Mouse (Mus musculus) kidney, postnatal 10 days (tissue): Measurements from ENCODE around the gene 5031439G07Rik.

Experiments
- DNase-seq: peaks from one replicate; pipeline ENCODE4 v3.0.0; 2021; ENCODE audit warnings: mixed read lengths

Gene 5031439G07Rik

DNA sequence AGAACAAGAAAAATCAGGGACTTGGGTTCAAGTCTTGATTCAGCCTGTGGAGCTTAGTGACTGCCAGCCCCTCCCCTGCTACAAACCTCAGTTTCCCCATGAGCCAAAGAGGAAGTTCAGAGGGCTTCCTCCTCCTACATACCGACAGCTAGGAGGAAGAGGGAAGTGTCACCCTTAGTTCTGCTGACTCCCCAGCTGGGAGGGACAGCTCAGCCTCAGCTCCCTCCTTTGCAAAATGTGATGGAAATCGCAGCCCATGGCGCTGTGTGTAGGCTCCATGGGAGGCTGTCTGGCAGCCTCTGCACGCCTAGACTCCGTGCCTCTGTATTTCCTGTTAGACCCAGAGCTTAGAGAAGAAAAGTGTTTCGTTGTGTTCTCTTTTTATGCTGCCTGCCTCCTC lies 6.1 kb upstream of the 5031439G07Rik start:
- no peak for DNase-seq

DNA sequence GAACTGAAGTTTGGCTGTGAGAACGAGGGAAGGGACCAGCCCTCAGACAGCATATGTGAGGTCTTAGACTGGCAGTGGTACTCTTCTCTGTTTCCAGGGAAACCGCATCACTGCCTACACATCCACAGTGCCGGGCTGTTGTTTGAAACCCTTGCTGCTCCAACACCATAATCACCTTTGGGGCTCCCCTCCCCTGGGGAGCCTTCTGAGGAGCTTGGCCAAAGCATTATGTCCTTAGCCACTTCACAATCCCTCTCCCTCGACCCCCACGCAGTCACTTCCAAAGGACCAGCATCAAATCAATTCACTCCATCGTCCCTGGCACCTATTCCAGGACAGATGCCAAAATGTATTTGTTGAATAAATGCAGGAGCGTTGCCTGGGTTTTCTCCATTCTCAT lies 1.4 kb upstream of the 5031439G07Rik start:
- no peak for DNase-seq

DNA sequence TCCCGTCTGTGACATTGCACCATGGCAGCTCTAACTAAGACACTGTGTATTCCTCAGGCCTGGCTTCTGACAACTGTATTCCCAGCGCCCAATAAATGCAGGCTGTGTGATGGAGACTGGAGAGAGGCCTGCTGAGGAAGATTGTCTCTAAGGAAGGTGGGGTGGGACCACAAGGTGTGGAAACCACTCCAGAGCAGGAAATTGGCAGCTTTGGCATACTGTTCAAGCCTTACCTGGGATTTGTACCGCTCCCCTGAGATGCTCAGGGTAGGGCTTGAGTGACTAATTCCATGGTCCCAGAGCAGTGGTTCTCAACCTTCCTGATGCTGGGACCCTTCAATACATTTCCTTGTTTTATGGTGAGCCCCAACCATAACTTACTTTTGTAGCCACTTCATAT lies 747 bp upstream of the 5031439G07Rik start:
- no peak for DNase-seq

DNA sequence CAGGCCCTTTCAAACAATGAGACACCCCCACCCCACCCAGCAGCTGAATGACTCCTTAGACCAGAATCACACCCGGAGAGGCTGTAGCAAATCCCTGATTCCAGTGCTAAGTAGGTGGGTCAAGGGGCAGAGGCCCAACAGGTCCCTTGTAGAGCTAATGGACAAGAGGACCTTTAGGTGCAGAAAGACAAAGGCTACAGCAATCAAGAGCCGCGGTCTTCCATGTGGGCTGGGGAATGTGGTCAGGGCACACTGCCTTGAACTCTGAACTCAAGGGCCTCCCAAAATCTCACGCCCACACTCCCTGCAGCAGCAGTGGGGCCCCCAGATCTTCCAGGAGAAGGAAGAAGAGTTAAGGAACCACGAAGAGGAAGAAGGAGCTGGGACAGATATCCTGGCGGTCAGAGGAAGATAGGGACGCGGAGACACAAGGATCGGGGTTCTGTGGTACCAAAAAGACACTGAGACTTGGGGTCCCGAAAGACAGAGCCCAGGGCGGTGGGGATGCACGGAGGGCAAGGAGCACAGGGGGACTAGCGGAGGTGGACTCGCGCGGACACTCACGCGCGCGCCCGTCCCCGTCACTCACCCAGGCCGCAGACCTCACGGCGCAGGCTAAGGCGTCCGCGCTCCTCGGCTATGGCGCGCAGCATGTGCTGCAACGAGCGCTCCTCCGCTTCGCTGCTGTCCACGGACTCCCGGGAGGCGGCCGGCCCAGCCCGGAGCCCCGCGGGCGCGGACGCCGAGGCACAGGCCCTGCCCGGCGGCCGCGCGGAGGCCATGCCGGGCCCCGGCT lies 1.1 kb downstream of the 5031439G07Rik start:
- peak; percentile 67 for DNase-seq

DNA sequence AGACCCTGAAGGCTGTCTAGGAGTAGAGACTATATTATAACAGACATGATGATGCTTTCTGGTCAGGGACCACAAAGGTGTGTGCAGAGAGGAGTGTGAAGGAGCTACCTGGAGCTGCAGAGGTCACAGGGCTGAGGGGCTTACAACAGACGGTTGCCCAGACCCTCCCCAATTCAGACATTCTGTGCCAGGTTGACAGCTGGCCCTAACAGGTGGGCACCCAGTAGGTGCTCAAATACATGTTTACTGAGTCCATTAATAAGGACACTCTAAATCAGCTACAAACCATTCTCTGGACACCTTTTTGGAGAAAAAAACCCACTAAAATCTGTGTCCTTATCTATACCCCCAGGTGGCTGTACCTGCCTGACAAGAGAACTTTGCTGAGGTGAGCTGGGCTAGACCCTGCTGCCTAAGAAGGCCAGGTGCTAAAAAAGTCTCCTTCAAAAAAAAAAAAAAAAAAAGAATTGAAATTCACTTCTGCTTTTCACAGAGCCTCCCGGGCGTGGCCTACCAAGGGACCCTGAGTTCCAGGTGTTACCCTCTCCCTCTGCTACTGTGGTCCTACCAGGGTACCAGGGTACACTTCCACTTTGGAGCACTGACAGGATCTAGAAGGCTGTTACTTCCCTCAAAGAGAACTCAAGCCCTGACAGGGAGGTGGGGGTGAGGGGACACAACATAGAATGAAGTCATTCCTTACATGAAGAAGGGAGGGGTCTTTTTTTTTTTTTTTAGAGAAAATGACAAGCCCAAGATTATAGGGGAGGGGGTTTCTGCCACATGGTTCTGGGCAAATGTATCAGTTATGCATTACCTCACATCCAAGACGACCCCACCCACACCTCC lies 2.0 kb downstream of the 5031439G07Rik start:
- no peak for DNase-seq

DNA sequence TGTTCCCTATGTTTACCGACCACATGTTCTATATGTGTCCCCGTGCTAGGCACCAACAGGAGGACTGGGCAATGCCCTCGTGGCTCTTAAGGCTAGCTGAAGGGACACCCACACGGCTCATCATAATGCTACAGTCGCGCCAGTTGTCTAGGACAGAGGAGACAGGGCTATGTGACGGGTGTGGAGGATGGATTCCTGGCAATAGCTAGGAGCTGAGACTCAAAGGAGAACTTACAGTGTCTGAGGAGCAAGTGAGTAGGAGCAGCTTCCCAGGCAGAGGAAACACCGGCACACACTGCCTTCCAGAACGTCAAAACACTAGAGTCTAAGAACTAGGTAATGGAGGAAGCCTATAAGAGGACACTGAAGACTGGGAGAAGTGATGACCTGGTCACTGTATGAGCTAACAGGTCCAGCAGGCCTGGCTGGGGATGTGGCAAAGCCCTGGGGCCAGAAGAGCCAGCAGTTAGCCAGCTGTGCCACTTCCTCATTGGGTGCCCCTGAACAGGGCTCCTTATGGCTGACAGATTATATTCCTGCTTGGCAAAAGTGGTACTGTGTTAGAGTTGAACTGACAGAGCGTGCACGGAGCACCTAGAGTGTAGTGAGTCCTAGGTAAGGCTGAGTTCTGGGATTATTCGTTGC lies 2.7 kb downstream of the 5031439G07Rik start:
- no peak for DNase-seq

DNA sequence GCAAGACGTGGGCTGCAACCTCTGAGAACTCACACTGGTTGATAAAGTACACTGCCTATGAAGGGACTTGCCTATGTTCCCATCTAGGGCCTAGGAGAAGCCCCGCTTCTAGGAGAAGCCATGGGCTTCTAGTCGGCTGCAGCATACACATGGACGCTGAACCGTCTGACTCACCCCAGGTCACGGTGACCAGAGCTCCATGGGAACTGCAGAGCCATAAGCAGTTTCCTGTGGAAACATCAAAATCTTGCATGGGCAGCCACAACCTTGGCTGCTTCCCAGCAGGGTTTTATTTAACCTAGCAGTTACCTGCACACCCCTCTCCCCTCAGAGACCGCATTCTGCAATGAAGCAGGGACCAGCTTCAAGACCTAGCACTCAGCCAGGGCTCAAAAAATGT lies 4.6 kb downstream of the 5031439G07Rik start:
- DNase-seq, result no peak

DNA sequence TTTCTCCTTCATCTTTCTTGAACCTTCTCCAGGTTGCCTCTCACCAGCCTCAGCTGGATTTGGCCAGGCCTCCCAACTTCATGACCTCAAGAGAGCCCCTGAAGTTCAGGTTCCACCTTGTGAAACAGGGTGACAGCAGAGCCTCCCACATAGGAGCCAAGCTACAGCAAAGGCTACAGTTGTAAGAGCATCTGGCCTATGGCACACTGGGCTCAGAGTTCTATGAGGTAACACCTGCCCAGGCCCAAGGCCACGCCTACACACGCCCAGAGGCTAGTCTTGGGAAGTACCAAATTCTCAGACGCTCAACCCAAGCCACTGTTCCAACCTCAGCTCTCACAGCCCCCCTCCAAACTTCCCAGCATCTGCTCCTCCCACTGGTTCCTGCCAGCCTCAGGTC lies 5.5 kb downstream of the 5031439G07Rik start:
- no peak for DNase-seq

DNA sequence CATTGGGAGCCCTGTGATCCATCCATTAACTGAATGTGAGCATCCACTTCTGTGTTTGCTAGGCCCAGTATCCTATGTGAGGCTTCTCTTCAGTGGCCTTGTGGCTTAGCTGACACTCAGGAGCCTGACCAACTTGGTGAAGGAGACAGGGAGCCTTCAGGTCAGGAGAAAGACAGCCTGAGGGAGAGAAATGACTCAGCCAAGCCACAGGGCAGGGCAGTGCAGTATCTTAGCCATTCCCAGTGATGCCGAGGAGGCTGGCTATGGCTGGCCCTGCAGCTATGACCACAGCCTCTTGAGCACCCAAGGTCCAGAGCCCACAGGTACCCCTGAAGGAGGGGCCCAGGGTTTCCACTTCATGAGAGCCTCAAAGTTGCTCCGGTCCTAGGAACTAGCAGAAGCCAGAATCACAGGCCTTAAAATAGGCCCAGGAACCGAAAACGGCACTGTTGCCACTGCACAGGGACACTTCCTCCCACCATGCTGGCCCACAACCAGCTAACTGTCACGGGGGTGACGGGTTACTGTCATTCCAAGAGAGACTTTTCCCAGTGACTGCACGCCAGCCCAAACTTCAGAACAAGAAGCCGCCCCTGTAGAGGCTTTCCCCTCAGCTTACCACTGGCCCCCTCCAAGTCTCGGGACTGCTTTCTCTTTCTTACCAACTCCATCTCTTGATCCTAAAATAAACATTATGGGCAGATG lies 6.6 kb downstream of the 5031439G07Rik start:
- no peak for DNase-seq

DNA sequence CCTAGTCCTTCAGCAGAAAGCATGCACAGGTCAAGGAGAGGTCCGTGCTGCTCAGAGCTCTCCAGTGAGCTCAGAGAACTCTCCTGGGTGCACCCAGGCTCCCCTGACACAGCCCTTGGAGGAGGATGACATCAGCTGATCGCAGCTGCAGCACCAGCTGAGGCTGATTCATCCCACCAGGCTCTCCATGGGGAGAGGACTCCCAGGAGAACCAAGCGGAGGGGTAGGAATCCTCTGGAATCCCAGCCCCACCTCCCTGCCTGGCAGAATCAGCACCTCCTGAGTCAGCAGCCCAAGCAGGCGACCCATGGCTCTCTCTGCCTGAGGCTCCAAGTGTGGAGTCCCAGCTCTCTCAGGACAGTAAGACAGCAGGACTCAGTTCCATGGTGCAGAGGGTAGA lies 12.6 kb downstream of the 5031439G07Rik start:
- DNase-seq, result peak; percentile 40

DNA sequence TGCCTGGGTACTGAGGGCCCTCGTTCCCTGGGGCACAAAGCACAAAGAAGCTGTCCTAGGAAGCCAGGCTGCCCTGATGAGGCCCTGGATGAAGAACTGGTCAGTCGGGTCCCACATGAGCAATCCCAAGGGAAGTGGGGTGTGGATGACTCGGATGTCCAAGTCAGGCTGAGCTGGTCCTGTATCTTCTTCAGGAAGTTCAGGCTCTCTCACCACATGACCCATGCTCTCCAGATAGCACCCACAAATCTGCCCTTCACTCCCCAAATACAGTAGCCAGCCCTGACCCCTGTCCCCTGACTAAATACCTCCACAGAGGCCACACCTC lies 14.8 kb downstream of the 5031439G07Rik start:
- DNase-seq, result no peak

DNA sequence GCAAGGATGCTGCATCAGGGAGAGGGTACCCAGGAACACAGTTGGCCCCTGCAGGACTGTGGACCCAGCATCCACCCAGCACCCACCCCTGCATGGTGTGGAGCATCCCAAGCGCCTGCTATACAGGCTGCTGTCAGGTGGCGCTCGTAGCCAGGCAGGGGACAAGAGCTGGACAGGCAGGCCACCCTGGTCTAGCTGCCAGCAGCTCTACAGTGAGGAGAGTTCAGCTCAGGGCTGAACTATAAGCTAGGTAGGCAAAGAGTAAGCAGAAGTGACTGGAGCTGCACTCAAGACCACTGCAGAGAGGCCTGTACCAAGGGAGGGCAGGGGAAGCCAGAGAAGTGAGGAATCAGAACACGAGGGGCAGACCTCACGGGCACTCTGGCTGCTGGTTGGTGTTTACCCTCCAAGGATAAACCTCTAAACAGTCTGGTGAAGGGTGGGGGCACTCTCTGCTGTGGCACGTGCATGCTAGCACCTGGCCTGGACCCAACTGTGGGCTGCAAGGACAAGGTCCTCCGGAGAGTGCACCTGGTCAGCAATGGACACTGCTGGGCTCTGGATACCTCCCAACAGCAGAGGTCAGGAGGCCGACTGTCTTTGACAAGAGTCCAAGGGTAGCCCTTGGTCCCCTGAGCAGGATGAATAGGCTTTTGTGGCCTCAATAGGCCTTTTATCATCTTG lies 15.3 kb downstream of the 5031439G07Rik start:
- DNase-seq, result peak; percentile 73

DNA sequence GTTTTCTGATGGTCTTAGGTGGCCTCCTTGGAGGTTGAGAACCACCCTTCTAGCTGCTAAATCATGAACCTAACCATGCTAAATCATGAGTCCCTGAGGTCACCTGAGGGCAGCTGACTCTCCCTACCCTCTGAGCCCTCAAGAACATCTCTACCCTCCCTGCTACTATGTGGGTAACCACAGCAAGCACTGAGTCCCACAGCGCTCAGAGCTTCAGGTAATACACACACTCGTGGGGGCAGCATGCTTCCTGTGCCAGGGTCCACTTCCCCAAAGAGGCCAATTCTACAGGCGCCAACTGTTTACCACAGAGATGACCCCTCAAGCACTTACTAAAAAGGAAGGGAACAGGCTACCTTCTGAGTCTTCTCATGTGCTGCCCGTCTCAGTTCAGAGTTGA lies 19.8 kb downstream of the 5031439G07Rik start:
- DNase-seq, result no peak

DNA sequence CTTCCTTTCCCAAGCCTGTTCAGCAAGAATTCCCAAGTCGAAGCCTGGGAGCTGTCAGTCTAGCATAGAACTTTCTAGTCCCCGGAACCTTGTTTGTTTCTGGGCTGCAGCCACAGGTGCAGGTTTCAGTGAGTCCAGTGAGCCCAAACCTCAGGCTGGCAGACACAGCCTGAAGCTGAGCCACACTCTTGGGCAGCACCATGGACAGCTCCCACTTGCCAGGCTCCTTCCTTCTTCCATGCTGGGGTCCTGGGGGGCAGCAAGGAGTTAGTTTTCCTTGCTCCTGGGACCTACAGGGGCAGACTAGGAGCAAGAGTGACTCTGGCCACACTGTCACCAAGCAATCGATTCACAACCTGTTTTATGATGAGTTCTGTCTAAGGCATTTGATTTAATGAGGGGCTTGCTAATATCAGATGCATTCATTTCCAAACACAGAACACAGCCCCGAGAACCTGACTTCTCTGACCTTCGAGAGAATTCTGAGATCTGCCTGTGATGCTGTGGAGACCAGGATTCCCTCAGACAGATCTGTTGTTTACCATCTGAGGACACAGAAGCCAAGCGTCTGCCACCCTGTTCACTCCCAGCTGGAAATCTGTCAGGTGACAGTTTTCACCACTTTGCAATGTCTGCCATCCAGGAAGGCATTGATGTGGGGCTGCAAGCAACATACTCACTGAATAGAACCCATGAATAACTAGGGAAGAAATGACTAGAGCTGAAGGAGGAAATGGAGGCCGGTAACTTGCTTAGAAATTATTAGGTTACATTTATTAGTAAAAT lies 22.6 kb downstream of the 5031439G07Rik start:
- DNase-seq, result peak; percentile 84

DNA sequence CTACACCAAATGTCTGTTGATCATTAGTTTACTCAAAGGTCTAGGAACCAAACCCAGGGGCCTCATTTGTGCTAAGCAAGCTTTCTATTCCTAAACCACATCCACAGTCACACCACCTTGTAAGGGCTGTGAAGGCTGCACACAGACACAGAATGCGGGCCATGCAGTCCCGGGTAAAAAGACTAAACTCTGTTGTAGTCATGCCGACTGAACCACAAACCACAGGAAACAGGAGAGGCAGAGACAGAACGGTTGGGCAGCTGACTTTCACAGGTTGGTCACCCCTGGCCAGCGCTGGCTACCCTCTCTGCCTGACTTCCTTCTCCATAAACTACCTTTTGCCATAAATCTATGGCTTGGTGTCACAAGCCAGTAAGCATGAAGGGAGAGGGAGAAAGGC lies 23.6 kb downstream of the 5031439G07Rik start:
- DNase-seq, result no peak

DNA sequence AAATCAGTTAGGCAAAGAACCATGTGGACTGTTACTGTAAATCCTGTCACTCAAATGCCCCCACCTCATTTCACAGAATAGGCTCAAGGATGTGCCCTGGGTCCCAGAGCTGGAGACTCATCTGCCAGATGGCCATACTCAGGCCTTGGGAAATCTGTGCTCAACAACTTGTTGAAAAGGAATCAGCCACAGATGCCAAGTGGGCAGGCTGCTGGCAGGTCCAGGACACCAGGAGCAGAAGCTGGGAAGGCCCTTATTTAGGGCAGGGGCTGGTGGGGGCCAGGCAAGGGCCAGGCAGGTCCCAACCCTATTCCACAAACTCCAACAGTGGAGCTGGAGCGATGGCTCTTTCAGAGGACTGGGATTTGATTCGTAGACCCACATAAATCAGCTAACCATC lies 25.8 kb downstream of the 5031439G07Rik start:
- DNase-seq, result no peak

DNA sequence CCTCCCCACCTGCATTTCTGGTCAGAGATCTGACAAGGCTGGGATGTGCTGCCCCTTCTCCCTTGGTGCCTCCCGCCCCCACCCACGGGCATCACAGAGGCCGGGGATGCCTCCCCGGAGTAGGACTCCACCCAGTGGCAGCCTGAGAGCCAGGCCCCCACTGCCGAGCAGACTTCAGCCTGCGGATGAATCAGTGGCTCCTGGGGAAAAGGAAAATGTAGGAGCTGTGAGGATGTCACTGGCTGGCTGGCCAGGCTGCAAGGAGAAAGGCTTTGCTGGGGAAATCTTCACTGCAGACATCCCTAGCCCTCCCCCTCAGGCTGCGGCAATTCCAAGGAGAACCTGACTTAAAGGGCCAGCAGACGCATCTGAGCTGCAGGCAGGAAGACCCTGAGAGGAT lies 27.7 kb downstream of the 5031439G07Rik start:
- DNase-seq, result no peak

DNA sequence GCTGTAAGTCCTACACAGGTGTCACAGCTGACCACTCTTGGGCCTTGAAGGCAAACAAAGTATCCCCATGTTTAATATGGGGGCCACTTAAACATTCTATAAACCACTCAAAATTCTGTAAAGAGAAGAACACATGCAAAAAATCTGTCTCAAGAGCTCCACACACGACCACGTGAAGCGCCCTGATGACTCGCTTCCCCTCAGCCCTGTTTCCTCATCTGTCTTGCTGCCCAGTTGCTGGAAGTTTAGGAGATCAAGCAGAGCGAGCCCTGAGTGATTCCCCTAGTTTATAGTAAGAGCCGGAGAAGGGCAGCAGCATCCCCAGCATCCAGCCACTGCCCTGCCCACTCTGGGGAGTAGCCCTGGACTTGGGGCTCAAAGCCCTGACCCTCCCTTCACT lies 28.5 kb downstream of the 5031439G07Rik start:
- DNase-seq, result no peak

DNA sequence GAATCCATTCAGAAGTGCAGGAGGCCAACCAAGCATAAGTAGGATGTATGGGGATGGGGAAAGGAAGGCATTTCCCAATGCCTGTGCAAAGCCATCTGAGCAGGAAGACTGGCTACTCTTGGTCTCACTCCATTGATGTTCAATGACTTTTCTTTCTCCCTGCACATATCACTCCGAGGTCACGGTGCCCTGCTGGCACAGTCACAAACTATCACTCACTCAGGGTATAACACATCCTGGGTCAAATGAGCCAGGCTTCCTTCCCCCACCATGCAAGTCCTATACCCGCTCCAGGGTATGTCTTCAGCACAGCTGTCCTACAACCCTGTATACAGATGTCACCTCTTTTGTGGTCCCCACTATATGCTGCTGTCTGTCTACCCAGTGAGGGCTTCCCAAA lies 30.0 kb downstream of the 5031439G07Rik start:
- DNase-seq, result no peak

DNA sequence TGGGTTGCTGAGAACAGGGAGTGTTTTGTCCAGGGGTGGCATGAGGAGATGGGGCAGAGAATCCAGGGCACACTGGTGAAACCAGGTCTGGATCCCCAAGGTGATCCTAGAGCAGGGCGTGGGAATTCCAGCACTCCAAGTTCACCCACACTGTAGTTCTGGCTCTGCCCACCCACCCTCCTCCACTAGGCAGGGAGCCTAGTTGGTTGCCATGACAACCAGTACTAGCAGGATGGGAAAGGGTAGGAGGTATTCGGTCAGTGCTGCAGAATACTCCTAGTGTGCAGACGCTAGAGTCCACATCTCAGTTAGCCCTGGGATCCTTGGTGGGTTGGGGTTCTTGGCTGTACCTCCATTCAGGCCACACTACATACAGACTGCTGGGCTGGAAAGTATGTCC lies 30.5 kb downstream of the 5031439G07Rik start:
- no peak for DNase-seq

DNA sequence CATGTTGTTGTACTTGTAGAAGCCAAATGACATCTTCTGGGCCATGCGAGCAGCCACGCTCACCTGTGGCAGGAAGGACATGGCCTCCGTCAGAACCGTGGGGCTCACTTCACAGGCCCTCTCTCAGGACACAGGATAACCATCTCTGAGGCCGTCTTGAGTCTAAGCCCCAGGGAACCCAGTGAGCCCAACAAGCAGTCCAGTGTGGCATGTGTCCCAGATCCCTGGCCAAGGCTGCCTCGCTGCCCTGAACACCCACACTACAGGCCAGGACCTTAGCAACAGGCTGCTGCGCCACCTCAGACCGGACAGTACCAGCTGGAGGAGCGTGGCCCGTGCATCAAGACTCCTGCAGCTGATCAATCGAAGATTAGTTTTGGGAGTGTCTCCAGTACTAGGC lies 35.1 kb downstream of the 5031439G07Rik start:
- no peak for DNase-seq

DNA sequence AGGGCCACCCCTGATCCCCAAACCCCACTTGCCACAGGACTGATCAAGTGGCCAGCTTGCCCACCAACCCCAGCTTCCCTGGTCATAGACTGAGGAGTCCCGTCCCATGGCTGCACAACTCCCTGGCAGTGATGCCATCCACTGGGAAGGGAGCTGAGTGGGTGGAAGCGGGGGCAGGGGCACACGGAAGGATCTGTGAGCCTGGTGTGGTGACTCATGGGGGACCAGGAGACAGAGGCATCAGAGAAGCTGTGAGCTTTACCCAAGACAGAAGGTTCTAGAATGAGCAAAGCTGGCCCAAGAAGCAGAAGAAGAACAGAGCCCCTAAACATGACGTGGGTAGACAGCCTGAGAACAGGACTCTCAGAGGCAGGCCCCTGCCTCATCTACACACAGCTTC lies 38.3 kb downstream of the 5031439G07Rik start:
- no peak for DNase-seq
